Mouse (Mus musculus): ENCODE measurements around the gene Prkca. TPM values are rescaled to one million over a fixed set of nuclear protein-coding genes. Genes with fewer than 3 reads are reported as not detected.

The Prkca gene
- polyA plus RNA-seq, 1 experiment, result 43.2 TPM

GRCm38 (mm10) chr11:107917721-107918235 lies 425.9 kb downstream of the Prkca start:
- H3K4me1 ChIP-seq (ENCODE audit: control insufficient read depth, insufficient read depth, low read length), result no peaks in the 10 kb centered on the region
- H3K4me3 ChIP-seq (ENCODE audit: insufficient read depth, low read length), result no peak overlapping the region
- TF ChIP-seq POLR2A (IDR thresholded peaks at IDR 0.05; ENCODE audit: low read depth, low read length), result no peak
- TF ChIP-seq CTCF (IDR thresholded peaks at IDR 0.05; ENCODE audit: borderline replicate concordance, insufficient read depth, low read length), result no peak
- H3K27ac ChIP-seq (ENCODE audit: insufficient read depth, low read length), result no peak overlapping the region

- TF ChIP-seq POLR2A (IDR thresholded peaks at IDR 0.05; ENCODE audit: low read depth, low read length) (no peak), CTCF (IDR thresholded peaks at IDR 0.05; ENCODE audit: borderline replicate concordance, insufficient read depth, low read length) (no peak)
- Histone ChIP-seq H3K4me1 (ENCODE audit: control insufficient read depth, insufficient read depth, low read length) (no peaks in the 10 kb centered on the region), H3K4me3 (ENCODE audit: insufficient read depth, low read length) (no peak within 1 kb of the TSS), H3K27ac (ENCODE audit: insufficient read depth, low read length) (no peak within 1 kb of the TSS)
These were observed 429.0 kb downstream of the Prkca start, which contains the start of gene Cacng5 for GRCm38 (mm10) chr11:107914634-107915226. Cacng5 (minus strand) TSS chr11:107915055.

GRCm38 (mm10) chr11:107913317-107913716 lies 430.4 kb downstream of the Prkca start:
- Histone ChIP-seq H3K27ac (ENCODE audit: insufficient read depth, low read length) (no peak overlapping the region), H3K4me1 (ENCODE audit: control insufficient read depth, insufficient read depth, low read length) (no peaks in the 10 kb centered on the region), H3K4me3 (ENCODE audit: insufficient read depth, low read length) (no peak overlapping the region)
- TF ChIP-seq POLR2A (IDR thresholded peaks at IDR 0.05; ENCODE audit: low read depth, low read length) (no peak), CTCF (IDR thresholded peaks at IDR 0.05; ENCODE audit: borderline replicate concordance, insufficient read depth, low read length) (no peak)

GRCm38 (mm10) chr11:107905364-107905763 lies 438.4 kb downstream of the Prkca start:
- TF ChIP-seq CTCF (IDR thresholded peaks at IDR 0.05; ENCODE audit: borderline replicate concordance, insufficient read depth, low read length) (no peak), POLR2A (IDR thresholded peaks at IDR 0.05; ENCODE audit: low read depth, low read length) (no peak)
- H3K4me1 ChIP-seq (ENCODE audit: control insufficient read depth, insufficient read depth, low read length), result no peaks in the 10 kb centered on the region
- H3K4me3 ChIP-seq (ENCODE audit: insufficient read depth, low read length), result no peak overlapping the region
- H3K27ac ChIP-seq (ENCODE audit: insufficient read depth, low read length), result no peak overlapping the region

- Histone ChIP-seq H3K27ac (ENCODE audit: insufficient read depth, low read length) (no peak overlapping the region), H3K4me1 (ENCODE audit: control insufficient read depth, insufficient read depth, low read length) (no peaks in the 10 kb centered on the region), H3K4me3 (ENCODE audit: insufficient read depth, low read length) (no peak overlapping the region)
- TF ChIP-seq CTCF (IDR thresholded peaks at IDR 0.05; ENCODE audit: borderline replicate concordance, insufficient read depth, low read length), result no peak
- no peak for TF ChIP-seq POLR2A (IDR thresholded peaks at IDR 0.05; ENCODE audit: low read depth, low read length)
These were observed 439.6 kb downstream of the Prkca start for GRCm38 (mm10) chr11:107903966-107904605.

- no peak for TF ChIP-seq POLR2A (IDR thresholded peaks at IDR 0.05; ENCODE audit: low read depth, low read length)
- no peak for TF ChIP-seq CTCF (IDR thresholded peaks at IDR 0.05; ENCODE audit: borderline replicate concordance, insufficient read depth, low read length)
- Histone ChIP-seq H3K4me3 (ENCODE audit: insufficient read depth, low read length) (no peak overlapping the region), H3K4me1 (ENCODE audit: control insufficient read depth, insufficient read depth, low read length) (no peaks in the 10 kb centered on the region), H3K27ac (ENCODE audit: insufficient read depth, low read length) (no peak overlapping the region)
These were observed 443.3 kb downstream of the Prkca start for GRCm38 (mm10) chr11:107900470-107900869.

GRCm38 (mm10) chr11:107898698-107899097 lies 445.0 kb downstream of the Prkca start:
- no peak for TF ChIP-seq CTCF (IDR thresholded peaks at IDR 0.05; ENCODE audit: borderline replicate concordance, insufficient read depth, low read length)
- no peak for TF ChIP-seq POLR2A (IDR thresholded peaks at IDR 0.05; ENCODE audit: low read depth, low read length)
- Histone ChIP-seq H3K27ac (ENCODE audit: insufficient read depth, low read length) (no peak overlapping the region), H3K4me1 (ENCODE audit: control insufficient read depth, insufficient read depth, low read length) (no peaks in the 10 kb centered on the region), H3K4me3 (ENCODE audit: insufficient read depth, low read length) (no peak overlapping the region)

GRCm38 (mm10) chr11:107895635-107896034 lies 448.1 kb downstream of the Prkca start:
- H3K4me1 ChIP-seq (ENCODE audit: control insufficient read depth, insufficient read depth, low read length), result no peaks in the 10 kb centered on the region
- no peak overlapping the region for H3K27ac ChIP-seq (ENCODE audit: insufficient read depth, low read length)
- TF ChIP-seq POLR2A (IDR thresholded peaks at IDR 0.05; ENCODE audit: low read depth, low read length), result no peak
- TF ChIP-seq CTCF (IDR thresholded peaks at IDR 0.05; ENCODE audit: borderline replicate concordance, insufficient read depth, low read length), result no peak
- H3K4me3 ChIP-seq (ENCODE audit: insufficient read depth, low read length), result no peak overlapping the region

GRCm38 (mm10) chr11:107891377-107891776 lies 452.4 kb downstream of the Prkca start:
- TF ChIP-seq CTCF (IDR thresholded peaks at IDR 0.05; ENCODE audit: borderline replicate concordance, insufficient read depth, low read length) (no peak), POLR2A (IDR thresholded peaks at IDR 0.05; ENCODE audit: low read depth, low read length) (no peak)
- Histone ChIP-seq H3K4me1 (ENCODE audit: control insufficient read depth, insufficient read depth, low read length) (no peaks in the 10 kb centered on the region), H3K27ac (ENCODE audit: insufficient read depth, low read length) (no peak overlapping the region), H3K4me3 (ENCODE audit: insufficient read depth, low read length) (no peak overlapping the region)

GRCm38 (mm10) chr11:107887342-107887741 lies 456.4 kb downstream of the Prkca start:
- H3K4me3 ChIP-seq (ENCODE audit: insufficient read depth, low read length), result no peak overlapping the region
- H3K27ac ChIP-seq (ENCODE audit: insufficient read depth, low read length), result no peak overlapping the region
- H3K4me1 ChIP-seq (ENCODE audit: control insufficient read depth, insufficient read depth, low read length), result no peaks in the 10 kb centered on the region
- no peak for TF ChIP-seq CTCF (IDR thresholded peaks at IDR 0.05; ENCODE audit: borderline replicate concordance, insufficient read depth, low read length)
- TF ChIP-seq POLR2A (IDR thresholded peaks at IDR 0.05; ENCODE audit: low read depth, low read length), result no peak

Other genes with a start within 250 kb of the Prkca start
- not detected in 2 replicates for gene Apoh, start 574 bp downstream of the Prkca start, polyA plus RNA-seq (2011; ENCODE audit: insufficient read length, low read depth, missing spikeins)
- gene Cep112, start 81.3 kb upstream of the Prkca start, polyA plus RNA-seq (2011; ENCODE audit: insufficient read length, low read depth, missing spikeins), result 8.8 and 9.2 TPM in 2 replicates